Mouse (Mus musculus) spleen, postnatal 36 days (tissue): Measurements from ENCODE around the gene Sgsm2.

Experiments used
- DNase-seq, 2 experiments: peaks; one replicate each; pipeline ENCODE4 v3.0.0; 2022; ENCODE audit warnings: low spot score in 2 of 2, mixed read lengths in 1 of 2

Sgsm2 gene

DNA sequence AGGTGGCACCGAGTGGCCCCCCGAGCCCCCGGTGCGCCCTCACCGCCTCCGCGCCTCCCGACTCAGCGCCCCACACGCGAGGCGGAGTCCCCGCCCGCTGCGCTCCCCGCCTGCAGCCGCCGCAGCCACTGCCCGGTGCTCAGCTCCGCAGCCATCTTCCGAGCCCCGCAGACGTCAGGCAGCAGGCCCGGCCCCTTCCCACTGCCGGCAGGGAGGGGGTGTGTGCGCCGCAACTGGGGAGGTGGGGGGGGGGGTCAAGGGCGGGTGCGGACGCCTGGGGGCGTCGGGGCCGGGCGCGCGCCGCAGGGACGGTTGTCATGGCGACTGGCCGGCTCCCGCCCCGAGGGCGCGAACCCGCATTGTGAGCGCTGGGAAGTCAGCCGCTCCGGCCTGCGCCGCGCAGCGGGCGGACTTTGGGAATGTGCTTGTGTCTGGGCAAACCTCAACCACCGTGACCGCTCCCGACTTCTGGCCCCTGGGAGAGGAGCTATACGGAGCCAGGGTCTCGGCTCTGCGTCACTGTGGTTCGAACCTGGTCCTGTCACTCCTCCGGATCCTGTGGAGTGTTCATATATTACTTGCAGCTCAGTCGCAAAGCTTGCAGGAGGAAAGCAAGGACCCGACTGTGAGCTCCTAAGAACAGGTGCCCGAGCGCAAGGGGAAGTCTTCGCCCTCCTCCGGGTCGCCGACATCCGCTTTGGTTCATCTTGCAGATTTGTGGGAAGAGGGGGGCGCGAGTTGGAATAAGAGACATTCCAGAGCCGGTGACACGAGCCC, at the start of gene Sgsm2:
TSS of gene Sgsm2 (minus strand) at position 160 of the 777 bp plus-strand sequence.
- DNase-seq: peak; percentile 50 to 52

GRCm38 (mm10) chr11:74946348-74946747, 49.5 kb upstream of the Sgsm2 start:
- peak in 1 of 2 experiments; percentile 47 for DNase-seq

- DNase-seq: no peak
Measured at GRCm38 (mm10) chr11:74930391-74930790, 33.5 kb upstream of the Sgsm2 start.

GRCm38 (mm10) chr11:74929111-74929510, 32.3 kb upstream of the Sgsm2 start:
- DNase-seq: no peak

DNA sequence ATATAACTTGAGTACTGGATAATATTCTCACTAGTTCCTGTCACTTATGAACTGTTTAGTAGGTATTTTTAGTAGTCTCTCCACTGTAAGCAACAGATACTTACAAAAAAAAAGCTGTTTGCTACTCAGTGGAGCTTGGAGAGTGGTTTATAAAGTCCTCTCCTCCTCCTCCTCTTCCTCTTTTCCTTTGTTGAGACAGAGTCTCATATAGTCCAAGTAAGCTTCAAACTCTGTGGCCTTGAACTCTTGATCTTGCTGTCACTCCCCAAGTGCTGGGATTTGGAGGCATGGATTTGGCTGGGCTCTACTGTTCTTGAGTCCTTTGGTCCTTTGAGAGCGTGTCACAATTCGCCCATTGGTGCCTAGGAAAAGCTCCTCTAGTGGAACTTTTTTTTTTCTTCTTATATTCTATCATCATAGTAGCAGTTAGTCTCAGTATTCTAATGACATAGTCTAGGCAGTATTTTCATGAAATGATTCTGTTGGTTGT, 30.4 kb upstream of the Sgsm2 start:
- DNase-seq: no peak

GRCm38 (mm10) chr11:74926388-74927005, 29.6 kb upstream of the Sgsm2 start:
- DNase-seq: peak; percentile 45 to 73

GRCm38 (mm10) chr11:74925577-74926387, 28.9 kb upstream of the Sgsm2 start, which contains the start of the genes Smg6 and Srr:
Gene Smg6 (plus strand): TSS chr11:74925823.
Gene Srr (minus strand): TSS chr11:74925948.
- peak; percentile 93 to 96 for DNase-seq

GRCm38 (mm10) chr11:74924149-74924548, 27.3 kb upstream of the Sgsm2 start:
- peak; percentile 14 to 46 for DNase-seq

DNA sequence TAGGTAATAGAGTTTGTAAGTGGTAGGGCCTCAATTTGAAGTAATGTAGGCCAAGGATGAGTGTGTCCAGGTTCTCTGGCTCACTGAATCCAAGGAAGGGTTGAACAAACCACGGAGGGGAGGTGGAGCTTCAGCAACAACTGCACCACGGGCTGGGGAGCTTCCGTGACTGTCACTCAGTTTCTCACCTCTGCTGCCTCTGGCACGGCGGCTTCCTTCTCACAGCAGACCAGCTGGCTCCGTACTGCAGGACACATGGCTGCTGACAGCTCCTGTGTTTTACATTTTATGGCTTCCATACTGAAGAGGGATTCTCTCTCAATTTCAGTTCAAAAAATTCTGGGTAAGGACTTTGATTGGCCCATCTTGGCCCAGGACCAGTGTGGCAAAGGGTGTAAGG, 22.4 kb upstream of the Sgsm2 start:
- no peak for DNase-seq

DNA sequence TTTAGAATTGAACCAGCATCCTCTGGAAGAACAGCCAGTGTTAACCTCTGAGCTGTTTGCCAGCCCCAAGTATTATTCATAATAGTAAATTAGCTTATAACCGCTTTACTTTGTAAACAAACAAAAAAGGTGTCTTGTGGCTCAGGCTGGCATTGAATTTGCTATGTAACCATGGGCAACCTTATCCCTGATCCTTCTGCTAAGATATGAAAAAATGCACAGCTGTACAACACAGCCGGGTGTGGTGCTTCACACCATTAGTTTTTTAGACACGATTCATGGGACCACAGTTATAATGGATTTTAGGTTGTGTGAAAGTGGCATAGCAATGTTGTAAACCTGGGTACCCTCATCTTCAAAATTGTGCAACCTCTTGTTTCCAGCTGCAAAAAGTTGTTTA, 15.6 kb upstream of the Sgsm2 start:
- DNase-seq: no peak

DNA sequence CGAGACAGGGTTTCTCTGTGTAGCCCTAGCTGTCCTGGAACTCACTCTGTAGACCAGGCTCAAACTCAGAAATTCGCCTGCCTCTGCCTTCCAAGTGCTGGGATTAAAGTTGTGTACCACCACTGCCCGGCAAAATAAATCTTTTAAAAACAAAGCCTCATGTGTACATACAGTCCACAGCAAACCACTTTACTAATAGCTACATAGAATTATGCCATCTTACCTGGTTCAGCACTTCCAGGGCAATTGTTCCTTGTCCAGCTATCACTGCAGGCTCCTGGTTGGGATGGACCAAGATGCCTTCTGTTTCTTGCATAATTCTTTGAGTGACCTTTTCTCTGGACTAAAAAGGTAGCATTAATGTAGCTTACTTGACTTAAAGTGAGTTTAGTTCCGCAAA, 13.1 kb upstream of the Sgsm2 start:
- no peak for DNase-seq

DNA sequence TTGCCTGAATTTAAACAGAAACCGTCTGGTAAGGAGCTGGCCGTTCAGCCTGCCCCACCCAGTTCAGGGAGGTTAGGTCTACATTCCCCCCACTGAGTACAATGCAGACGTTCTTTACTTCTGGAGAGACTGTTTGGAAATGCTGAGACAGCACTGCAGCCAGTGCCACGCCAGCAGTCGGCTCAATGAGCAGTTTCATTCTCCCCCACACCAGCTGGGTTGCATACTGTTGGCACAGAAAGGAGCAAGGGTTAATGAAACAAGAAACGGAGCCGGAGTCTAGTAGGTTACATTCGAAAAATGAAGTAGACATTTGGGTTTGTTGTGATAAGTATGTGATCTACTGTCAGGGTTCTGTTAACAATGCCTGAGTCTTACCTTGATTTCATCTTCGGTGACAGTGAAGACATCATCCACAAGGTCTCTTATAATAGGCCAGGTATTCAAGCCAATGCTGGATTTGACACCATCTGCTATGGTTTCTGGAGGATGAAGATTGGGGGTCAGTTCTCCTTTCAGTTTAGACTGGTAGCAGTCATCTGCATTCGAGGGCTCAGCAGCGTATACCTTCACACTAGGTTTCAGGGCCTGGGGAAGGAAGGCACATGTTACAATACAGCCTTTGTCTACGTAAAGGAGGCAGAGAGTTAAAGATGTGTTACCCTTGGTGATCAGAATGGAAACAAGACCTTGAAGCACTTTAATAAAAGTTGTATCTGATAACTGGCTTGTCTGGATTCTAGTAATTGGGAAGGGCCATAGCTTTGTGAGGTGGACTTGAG, 11.9 kb upstream of the Sgsm2 start:
- no peak for DNase-seq

- DNase-seq: no peak
Measured at GRCm38 (mm10) chr11:74907850-74908249, 11.0 kb upstream of the Sgsm2 start.

GRCm38 (mm10) chr11:74902416-74902815, 5.6 kb upstream of the Sgsm2 start:
- DNase-seq: no peak

DNA sequence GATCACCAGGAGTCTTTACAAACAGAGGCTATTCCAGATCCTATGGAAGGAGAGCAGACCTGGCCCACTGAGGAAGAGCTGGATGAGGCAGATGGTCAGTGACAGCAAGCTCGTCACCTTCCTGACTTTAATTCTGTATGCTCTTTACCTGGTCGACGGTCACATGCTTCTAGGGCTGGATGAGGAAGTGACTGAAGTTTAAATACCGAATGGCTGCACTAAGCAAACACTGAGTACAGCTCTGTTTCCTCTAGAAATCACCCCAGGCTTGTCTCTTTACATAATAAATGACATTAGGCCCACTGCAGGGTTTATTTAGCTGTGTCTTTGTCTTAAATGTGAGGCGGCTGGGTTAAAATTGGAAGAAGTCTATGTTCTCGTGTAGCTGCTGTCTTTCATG, 4.7 kb upstream of the Sgsm2 start:
- no peak for DNase-seq

- no peak for DNase-seq
Measured at GRCm38 (mm10) chr11:74898517-74898827, 1.6 kb upstream of the Sgsm2 start.

DNA sequence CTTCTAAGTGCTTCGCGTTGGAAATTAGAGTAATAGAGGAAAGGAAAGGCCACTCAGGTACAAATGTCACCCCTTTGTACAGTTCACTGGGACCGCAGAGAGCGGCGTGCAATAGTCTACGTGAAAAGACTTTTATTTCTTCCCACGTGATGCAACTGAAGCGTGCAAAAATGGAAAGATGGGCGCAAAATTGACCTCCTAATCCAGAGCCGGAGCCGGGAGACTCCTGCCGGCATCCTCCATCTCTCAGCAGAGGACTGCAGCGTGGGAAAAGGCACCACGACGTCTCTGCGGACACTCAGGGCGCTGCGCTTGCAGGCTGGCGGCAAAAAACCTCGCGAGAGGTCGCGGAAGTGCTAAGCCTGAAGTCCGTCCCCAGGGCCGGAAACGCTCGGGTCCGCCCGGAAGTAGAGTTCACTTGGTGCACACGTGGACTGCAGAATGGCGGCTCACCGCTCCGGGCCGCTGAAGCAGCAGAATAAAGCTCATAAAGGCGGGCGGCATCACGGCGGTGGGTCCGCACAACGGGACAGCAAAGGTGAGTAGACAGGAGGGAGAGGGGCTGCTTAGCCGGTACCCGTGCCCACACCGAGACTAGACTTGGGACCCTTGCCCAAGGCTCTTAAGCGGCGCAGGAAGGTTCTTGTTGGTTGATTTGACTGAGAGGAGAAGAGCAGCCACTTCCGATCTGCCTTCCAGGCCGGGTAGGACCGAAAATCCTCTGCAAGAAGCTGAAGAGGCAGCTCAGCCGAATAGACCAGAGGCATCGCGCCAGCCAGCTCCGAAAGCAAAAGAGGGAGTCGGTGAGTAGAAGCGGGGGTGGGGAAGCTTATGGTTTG, 1.0 kb upstream of the Sgsm2 start, which contains the start of gene Tsr1:
TSS of gene Tsr1 (plus strand) at position 394 of the 839 bp plus-strand sequence.
- DNase-seq: peak; percentile 91 to 92

DNA sequence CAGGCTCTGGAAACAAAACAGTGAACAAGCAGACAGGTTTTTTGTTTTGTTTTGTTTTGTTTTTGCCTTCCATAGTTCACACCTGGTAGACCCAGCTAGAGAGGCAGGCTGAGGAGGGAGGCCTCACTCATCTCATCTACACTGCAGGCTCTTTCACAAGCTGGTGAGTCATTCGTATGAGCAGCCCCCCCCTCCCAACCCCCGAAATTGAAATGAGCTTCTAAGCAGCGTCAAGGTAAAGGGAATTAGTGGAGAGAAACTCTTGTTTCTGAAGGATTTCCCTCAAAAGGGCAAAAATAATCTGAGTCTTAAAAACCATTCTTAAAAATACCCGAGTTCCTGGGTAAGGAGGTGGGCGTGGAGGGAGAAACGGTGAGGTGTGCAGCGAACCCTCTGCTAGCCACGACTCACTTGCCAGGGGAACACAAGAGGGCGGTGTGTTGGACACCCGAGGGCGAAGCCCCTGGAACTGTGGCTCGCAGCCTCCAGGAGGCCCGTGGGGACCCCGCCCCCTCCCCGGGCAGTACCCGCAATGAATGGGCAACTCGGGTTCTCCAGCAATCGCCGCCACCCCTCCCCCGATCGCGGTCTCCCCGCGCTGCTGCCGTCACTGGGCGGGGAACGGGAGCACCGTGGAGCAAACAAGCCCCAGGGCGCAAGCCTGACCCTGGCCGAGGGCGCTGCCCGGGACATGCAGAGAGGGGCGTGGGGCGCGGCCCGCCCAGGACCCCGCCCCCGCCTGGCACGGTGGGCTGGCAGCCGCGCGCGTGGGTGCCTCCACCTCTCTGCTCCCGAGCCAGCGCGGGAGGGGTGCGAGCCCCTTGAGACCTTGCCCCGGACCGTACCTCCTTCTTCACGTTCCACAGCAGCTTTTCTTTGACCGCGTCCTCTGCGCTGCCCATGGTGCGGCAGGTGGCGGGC, 620 bp downstream of the Sgsm2 start:
- peak; percentile 43 to 55 for DNase-seq

GRCm38 (mm10) chr11:74894619-74895018, 2.2 kb downstream of the Sgsm2 start:
- DNase-seq: no peak
